Mouse (Mus musculus) ES-E14 (cell line): Measurements from ENCODE around the gene Mlec.

Experiments used
- CHD2 ChIP-seq: IDR thresholded peaks from 2 replicates; pipeline ENCODE4 v1.6.1; 2014; ENCODE audit warnings: mild to moderate bottlenecking, low read depth, low read length, inconsistent platforms
- HCFC1 ChIP-seq: IDR thresholded peaks from 2 replicates; pipeline ENCODE4 v1.6.1; 2012; ENCODE audit warnings: low read length, inconsistent platforms, borderline replicate concordance; ENCODE audit not compliant: insufficient read depth
- MAFK ChIP-seq: IDR thresholded peaks from 2 replicates; pipeline ENCODE4 v1.6.1; 2014; ENCODE audit warnings: mild to moderate bottlenecking, low read depth, low read length, inconsistent platforms; ENCODE audit not compliant: insufficient read depth
- ZC3H11A ChIP-seq: IDR thresholded peaks from 2 replicates; pipeline ENCODE4 v1.6.1; 2012; ENCODE audit warnings: low read depth, mild to moderate bottlenecking, inconsistent platforms, low read length, borderline replicate concordance

DNA sequence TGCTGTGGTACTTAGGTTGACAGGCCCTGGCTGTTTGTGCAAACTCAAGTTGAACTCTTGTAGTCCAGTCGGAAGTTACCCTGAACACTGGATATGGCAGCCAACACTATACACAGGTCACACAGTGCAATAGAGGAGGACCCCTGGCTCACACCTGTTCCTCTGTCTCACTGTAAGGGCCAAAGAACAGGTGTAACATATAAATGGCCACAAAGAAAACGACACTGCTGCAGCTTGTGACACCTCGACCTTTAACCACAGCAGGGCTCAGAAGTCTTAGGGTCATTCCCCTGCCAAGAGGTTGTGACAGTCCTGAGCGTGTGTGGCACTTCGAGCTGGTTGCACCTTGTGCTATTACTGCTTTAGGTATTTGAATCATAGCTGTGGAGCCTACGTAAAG lies 57.5 kb downstream of the Mlec start:
- TF ChIP-seq HCFC1: no peak
- TF ChIP-seq ZC3H11A: no peak
- no peak for TF ChIP-seq CHD2
- no peak for TF ChIP-seq MAFK
